Mouse (Mus musculus) E14TG2a.4 (cell line): ENCODE results near the gene Ces1b.
A peak's percentile ranks its signal among the peaks of the same experiment; 100 is the strongest.

Experiments
- H3K27me3 ChIP-seq: 2 replicates; pipeline ENCODE4 v1.6.1; 2014; ENCODE audit warnings: low read length, control low read depth; ENCODE audit not compliant: insufficient read depth
- H3K36me3 ChIP-seq: 2 replicates; pipeline ENCODE4 v1.6.1; 2014; ENCODE audit warnings: low read length, control low read depth; ENCODE audit not compliant: insufficient read depth
- H3K4me1 ChIP-seq: replicated peaks from 2 replicates; pipeline ENCODE4 v1.6.1; 2014; ENCODE audit warnings: low read depth, low read length, control low read depth
- H3K4me3 ChIP-seq: replicated peaks from 2 replicates; pipeline ENCODE4 v1.5.1; 2014; ENCODE audit warnings: mild to moderate bottlenecking, low read length
- H3K9me3 ChIP-seq: 2 replicates; pipeline ENCODE4 v1.6.1; 2014; ENCODE audit warnings: low read length, control low read depth
- CTCF ChIP-seq: conservative IDR thresholded peaks from 2 replicates; pipeline ENCODE4 v1.5.1; 2014; ENCODE audit warnings: low read length
- NANOG ChIP-seq: IDR thresholded peaks from 2 replicates; pipeline ENCODE4 v1.6.1; 2014; ENCODE audit warnings: borderline replicate concordance, low read length, mixed read lengths
- POU5F1 ChIP-seq: IDR thresholded peaks from 2 replicates; pipeline ENCODE4 v1.6.1; 2014; ENCODE audit warnings: low read length, borderline replicate concordance

Ces1b gene

DNA sequence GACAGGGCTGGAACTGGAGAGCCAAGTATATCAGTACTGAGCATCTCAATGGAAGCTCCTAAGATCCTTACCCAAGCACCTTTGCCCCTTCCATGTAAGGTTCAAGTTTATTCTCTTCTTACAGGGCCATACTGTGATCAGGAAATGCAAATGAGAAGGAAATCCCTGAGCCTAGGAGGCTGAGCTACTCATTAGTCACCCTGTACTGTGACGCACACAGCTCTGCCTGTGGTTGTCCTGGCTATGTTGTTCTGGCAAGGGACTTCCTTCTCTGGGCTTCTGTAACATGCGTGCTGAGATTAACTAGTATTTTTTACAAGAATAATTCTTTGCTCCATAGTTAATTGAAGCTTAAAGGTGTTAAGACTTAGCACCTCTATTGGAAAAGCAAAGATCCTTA is 49.2 kb downstream of the Ces1b start:
- H3K9me3 ChIP-seq, result no peaks in the 10 kb centered on the region
- H3K4me3 ChIP-seq, result no peak overlapping the region
- H3K27me3 ChIP-seq, result no peaks in the 10 kb centered on the region
- no peaks in the 10 kb centered on the region for H3K36me3 ChIP-seq
- no peak for TF ChIP-seq CTCF
- TF ChIP-seq NANOG, result no peak
- no peak for TF ChIP-seq POU5F1
- no peaks in the 10 kb centered on the region for H3K4me1 ChIP-seq

- Histone ChIP-seq H3K4me1 (no peaks in the 10 kb centered on the region), H3K4me3 (no peak overlapping the region), H3K36me3 (no peaks in the 10 kb centered on the region), H3K27me3 (no peaks in the 10 kb centered on the region), H3K9me3 (no peaks in the 10 kb centered on the region)
- TF ChIP-seq CTCF (no peak), NANOG (no peak), POU5F1 (no peak)
Measured at GRCm38 (mm10) chr8:93021738-93022137, 58.1 kb downstream of the Ces1b start.

GRCm38 (mm10) chr8:93014300-93014699 is 65.5 kb downstream of the Ces1b start:
- Histone ChIP-seq H3K9me3 (no peaks in the 10 kb centered on the region), H3K4me1 (no peaks in the 10 kb centered on the region), H3K27me3 (no peaks in the 10 kb centered on the region), H3K36me3 (no peaks in the 10 kb centered on the region), H3K4me3 (no peak overlapping the region)
- no peak for TF ChIP-seq CTCF
- TF ChIP-seq POU5F1, result no peak
- no peak for TF ChIP-seq NANOG

- no peaks in the 10 kb centered on the region for H3K4me1 ChIP-seq
- H3K4me3 ChIP-seq, result no peak overlapping the region
- TF ChIP-seq NANOG, result no peak
- TF ChIP-seq POU5F1, result no peak
- TF ChIP-seq CTCF, result no peak
- no peaks in the 10 kb centered on the region for H3K36me3 ChIP-seq
- H3K27me3 ChIP-seq, result no peaks in the 10 kb centered on the region
- H3K9me3 ChIP-seq, result no peaks in the 10 kb centered on the region
Measured at GRCm38 (mm10) chr8:93012226-93012625, 67.6 kb downstream of the Ces1b start.

- H3K4me1 ChIP-seq, result no peaks in the 10 kb centered on the region
- TF ChIP-seq POU5F1, result no peak
- TF ChIP-seq NANOG, result no peak
- 0 out of 2 replicates have a peak, but pooled peaks have one; percentile 14 for TF ChIP-seq CTCF
- no peaks in the 10 kb centered on the region for H3K36me3 ChIP-seq
Measured at GRCm38 (mm10) chr8:93011439-93011838, 68.4 kb downstream of the Ces1b start.

DNA sequence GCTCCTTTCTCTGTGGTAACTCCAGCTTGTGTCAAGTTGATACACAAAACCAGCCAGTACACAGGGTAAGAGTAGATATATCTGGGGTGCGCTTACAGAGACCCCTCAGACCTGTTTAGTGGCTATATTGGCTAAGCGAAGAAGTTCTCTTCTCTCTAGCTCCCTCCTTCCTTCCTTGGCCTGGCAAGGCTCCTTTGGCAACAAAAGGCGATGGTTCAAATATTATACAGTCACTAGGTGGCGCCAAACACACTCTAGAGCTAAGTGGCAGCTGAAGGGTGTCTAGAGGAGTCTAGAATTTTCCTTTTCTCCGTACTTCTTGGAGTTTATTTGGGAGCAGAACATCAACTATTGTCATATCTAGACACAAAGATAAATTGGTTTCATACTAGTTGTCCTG is 69.5 kb downstream of the Ces1b start:
- TF ChIP-seq NANOG, result no peak
- TF ChIP-seq CTCF, result peak; percentile 37
- H3K4me1 ChIP-seq, result no peaks in the 10 kb centered on the region
- no peak overlapping the region for H3K4me3 ChIP-seq
- H3K9me3 ChIP-seq, result no peaks in the 10 kb centered on the region
- no peaks in the 10 kb centered on the region for H3K27me3 ChIP-seq
- no peaks in the 10 kb centered on the region for H3K36me3 ChIP-seq

More at GRCm38 (mm10) chr8:93011439-93011838, 68.4 kb downstream of the Ces1b start:
- Histone ChIP-seq H3K4me3 (no peak overlapping the region), H3K9me3 (no peaks in the 10 kb centered on the region), H3K27me3 (no peaks in the 10 kb centered on the region)
